Mouse (Mus musculus) heart, embryonic 13.5 days (tissue): ENCODE results near the gene Zcchc9. TPM values are rescaled to one million over a fixed set of nuclear protein-coding genes. Genes with fewer than 3 reads are reported as not detected.
"Not testable (repeated sequence)": the region's sequence is repeated elsewhere in the genome, so short reads cannot be mapped to it uniquely, and the experiment has no call there.

Experiments
- ATAC-seq: fragments of 200-750 bp; cut with Nextera tagmentation; 2 replicates; pipeline ENCODE4 v1.8.0; 2017; ENCODE audit warnings: moderate TSS enrichment; ENCODE audit not compliant: insufficient number of reproducible peaks, low FRiP score, low TSS enrichment; ENCODE audit errors: extremely low read depth
- H3K27ac ChIP-seq: fragments of 300-500 bp; sonication (generic); replicated peaks from 2 replicates; pipeline ENCODE4 v1.5.1; 2015; ENCODE audit warnings: moderate library complexity, mild to moderate bottlenecking, inconsistent platforms
- H3K27me3 ChIP-seq: fragments of 300-500 bp; sonication (generic); replicated peaks from 2 replicates; pipeline ENCODE4 v1.6.1; 2015; ENCODE audit warnings: mild to moderate bottlenecking, inconsistent platforms
- H3K36me3 ChIP-seq: fragments of 300-500 bp; sonication (generic); 2 replicates; pipeline ENCODE4 v1.6.1; 2015; ENCODE audit warnings: mild to moderate bottlenecking, inconsistent platforms
- H3K4me1 ChIP-seq: fragments of 300-500 bp; sonication (generic); 2 replicates; pipeline ENCODE4 v1.6.1; 2015; ENCODE audit warnings: inconsistent platforms
- H3K4me2 ChIP-seq: fragments of 300-500 bp; sonication (generic); 2 replicates; pipeline ENCODE4 v1.6.1; 2015; ENCODE audit warnings: inconsistent platforms, mild to moderate bottlenecking, moderate library complexity
- H3K4me3 ChIP-seq: fragments of 300-500 bp; sonication (generic); 2 replicates; pipeline ENCODE4 v1.5.1; 2015; ENCODE audit warnings: moderate library complexity, mild to moderate bottlenecking, inconsistent platforms
- H3K9ac ChIP-seq: fragments of 300-500 bp; sonication (generic); 2 replicates; pipeline ENCODE4 v1.6.1; 2015; ENCODE audit warnings: inconsistent platforms, mild to moderate bottlenecking, moderate library complexity
- H3K9me3 ChIP-seq: fragments of 300-500 bp; sonication (generic); 2 replicates; pipeline ENCODE4 v1.6.1; 2016; ENCODE audit warnings: inconsistent platforms
- WGBS: fragments of 180-500 bp; shearing (Covaris S2); methylation state at CpG from one replicate; pipeline ENCODE4 v1.1.7; 2015; ENCODE audit warnings: mixed read lengths; 5-methylcytosine and 5-hydroxymethylcytosine counted together
- polyA plus RNA-seq: library from polyadenylated mRNA; unstranded; fragments of >200 nt; fragmentation: Nextera tagmentation; extraction: Ambion mirVana; gene quantifications from 2 replicates; pipeline ENCODE4 v1.2.1, GENCODE M21; 2015

Zcchc9 gene
- polyA plus RNA-seq, 1 experiment from 2014 or later: 23.7 TPM

DNA sequence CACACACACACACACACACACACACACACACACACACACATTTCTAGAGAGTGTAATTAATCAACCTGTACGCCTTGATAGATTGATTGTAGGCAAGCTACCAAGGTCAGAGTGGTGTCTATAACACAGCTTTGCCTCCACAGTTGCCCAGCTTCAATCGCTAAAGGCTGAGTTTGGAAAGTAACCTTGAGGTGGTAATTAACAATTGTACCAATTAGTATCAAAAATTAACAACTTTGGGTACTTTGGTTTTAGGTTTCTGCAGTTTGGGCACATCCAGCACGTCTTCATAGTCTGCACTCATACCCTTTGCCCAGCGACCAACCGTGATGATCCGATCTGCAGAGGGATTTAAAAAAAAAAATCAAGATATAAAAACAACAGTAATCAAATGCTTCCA lies 10.6 kb downstream of the Zcchc9 start:
- Histone ChIP-seq H3K4me2 (no peak overlapping the region), H3K27me3 (no peaks in the 10 kb centered on the region), H3K36me3 (peaks cover 82% of the 10 kb centered on the region), H3K27ac (no peak overlapping the region), H3K9me3 (no peaks in the 10 kb centered on the region), H3K4me1 (no peaks in the 10 kb centered on the region), H3K4me3 (no peak overlapping the region), H3K9ac (no peak overlapping the region)
- 92% methylated on average over 6 of the region's 6 CpGs for WGBS
- ATAC-seq: no peak

DNA sequence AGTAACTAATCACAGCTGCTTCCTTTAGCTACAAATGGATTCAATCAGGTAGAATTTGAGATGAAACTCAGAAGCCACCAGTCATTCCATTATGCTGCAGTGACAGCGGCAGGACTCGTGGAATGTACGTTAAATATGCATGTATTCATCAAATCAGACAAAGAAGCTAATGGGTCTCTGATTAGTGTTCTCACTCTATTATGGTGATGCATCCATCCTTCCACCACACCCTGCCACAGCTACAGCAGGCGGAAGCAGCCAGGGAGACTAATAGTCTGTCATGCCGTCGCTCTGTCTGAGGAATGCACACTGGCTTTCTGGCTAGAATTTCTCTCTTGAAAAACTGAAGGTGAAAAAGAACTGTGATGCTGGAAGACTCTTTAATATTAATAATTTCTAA lies 11.5 kb downstream of the Zcchc9 start:
- Histone ChIP-seq H3K9ac (no peak overlapping the region), H3K27me3 (no peaks in the 10 kb centered on the region), H3K27ac (no peak overlapping the region), H3K4me3 (no peak overlapping the region), H3K4me1 (no peaks in the 10 kb centered on the region), H3K4me2 (no peak overlapping the region), H3K36me3 (peaks cover 77% of the 10 kb centered on the region), H3K9me3 (no peaks in the 10 kb centered on the region)
- WGBS: 89% methylated on average over 6 of the region's 6 CpGs
- ATAC-seq: no peak

DNA sequence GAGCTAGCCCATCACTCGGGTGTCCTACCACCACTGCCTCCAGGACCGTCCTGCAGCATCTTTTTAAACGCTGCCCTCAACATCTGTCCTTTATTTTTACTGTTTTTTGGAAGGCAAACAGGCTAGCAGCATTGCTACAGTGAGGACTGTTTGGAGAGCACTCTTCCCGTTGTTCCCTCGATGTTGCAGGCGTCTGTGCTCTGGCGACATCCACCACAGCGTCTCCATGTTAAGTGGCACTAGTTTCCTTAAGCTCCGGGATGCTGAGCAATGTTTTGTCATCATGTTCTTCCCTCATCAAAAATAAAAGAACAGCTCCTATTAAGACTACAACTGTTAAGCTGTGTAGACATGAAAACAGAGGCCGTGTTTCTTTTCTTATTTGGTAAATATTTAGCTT lies 11.9 kb downstream of the Zcchc9 start:
- no peaks in the 10 kb centered on the region for H3K27me3 ChIP-seq
- no peak overlapping the region for H3K4me3 ChIP-seq
- H3K9me3 ChIP-seq: no peaks in the 10 kb centered on the region
- H3K36me3 ChIP-seq: peaks cover 73% of the 10 kb centered on the region
- WGBS: 92% methylated on average over 10 of the region's 10 CpGs
- H3K4me1 ChIP-seq: no peaks in the 10 kb centered on the region
- H3K27ac ChIP-seq: no peak overlapping the region
- no peak for ATAC-seq
- no peak overlapping the region for H3K4me2 ChIP-seq
- no peak overlapping the region for H3K9ac ChIP-seq

- Histone ChIP-seq H3K36me3 (peaks cover 67% of the 10 kb centered on the region), H3K9me3 (no peaks in the 10 kb centered on the region), H3K9ac (no peak overlapping the region), H3K27me3 (no peaks in the 10 kb centered on the region), H3K27ac (no peak overlapping the region), H3K4me1 (no peaks in the 10 kb centered on the region), H3K4me2 (no peak overlapping the region), H3K4me3 (no peak overlapping the region)
- 92% methylated on average over 13 of the region's 13 CpGs for WGBS
- ATAC-seq: no peak
Observed at GRCm38 (mm10) chr13:91794926-91795436, 12.5 kb downstream of the Zcchc9 start.

GRCm38 (mm10) chr13:91792035-91792434 lies 15.5 kb downstream of the Zcchc9 start:
- Histone ChIP-seq H3K9me3 (no peaks in the 10 kb centered on the region), H3K4me2 (no peak overlapping the region), H3K36me3 (peaks cover 37% of the 10 kb centered on the region), H3K27ac (no peak overlapping the region), H3K9ac (no peak overlapping the region), H3K4me3 (no peak overlapping the region), H3K27me3 (no peaks in the 10 kb centered on the region), H3K4me1 (no peaks in the 10 kb centered on the region)
- no peak for ATAC-seq
- 48% methylated on average over 1 of the region's 1 CpGs for WGBS

DNA sequence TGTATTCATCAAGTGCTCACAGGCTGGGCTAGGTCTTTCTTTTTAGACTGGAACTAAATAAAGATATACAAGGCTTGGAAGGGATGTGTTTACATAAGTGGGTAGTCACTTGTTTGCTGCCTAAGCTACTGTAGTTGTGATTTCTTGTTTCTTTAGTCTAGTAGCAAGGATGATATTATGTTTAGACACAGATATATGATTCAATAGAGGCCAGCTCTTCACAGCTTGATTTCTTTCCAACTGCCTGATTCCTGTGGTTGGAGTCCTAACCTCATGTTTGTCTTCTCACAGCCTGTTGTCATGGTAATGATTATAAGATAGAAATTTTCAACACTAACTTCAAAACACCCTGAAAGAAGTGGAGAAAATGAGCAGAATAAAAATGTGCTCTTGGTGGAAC lies 27.6 kb downstream of the Zcchc9 start:
- no peaks in the 10 kb centered on the region for H3K36me3 ChIP-seq
- H3K27ac ChIP-seq: no peak overlapping the region
- H3K27me3 ChIP-seq: no peaks in the 10 kb centered on the region
- no peak for ATAC-seq
- no peak overlapping the region for H3K4me3 ChIP-seq
- no peak overlapping the region for H3K4me2 ChIP-seq
- no peak overlapping the region for H3K9ac ChIP-seq
- no peaks in the 10 kb centered on the region for H3K4me1 ChIP-seq
- H3K9me3 ChIP-seq: no peaks in the 10 kb centered on the region

DNA sequence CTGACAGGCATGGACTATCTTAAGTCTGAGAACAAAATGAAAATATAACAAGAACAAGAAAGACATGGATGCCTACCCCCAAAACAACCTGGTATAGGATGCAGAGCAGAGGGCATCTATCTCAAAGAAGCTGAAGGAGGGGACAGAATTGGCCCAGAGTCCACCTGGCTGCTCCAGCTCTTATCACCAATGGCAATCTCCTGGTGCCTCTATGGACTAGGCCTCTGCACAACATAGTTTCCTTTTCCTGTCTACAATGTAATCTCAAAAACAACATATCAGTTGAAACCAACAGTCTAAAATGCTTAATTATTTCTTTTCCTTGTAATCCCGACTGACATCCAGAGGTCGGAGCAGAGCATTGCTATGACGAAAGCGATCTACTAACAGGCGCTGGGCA lies 29.4 kb downstream of the Zcchc9 start:
- H3K4me1 ChIP-seq: no peaks in the 10 kb centered on the region
- H3K4me2 ChIP-seq: no peak overlapping the region
- ATAC-seq: no peak
- 86% methylated on average over 5 of the region's 5 CpGs for WGBS
- no peak overlapping the region for H3K4me3 ChIP-seq
- H3K27ac ChIP-seq: no peak overlapping the region
- H3K9me3 ChIP-seq: no peaks in the 10 kb centered on the region
- H3K27me3 ChIP-seq: no peaks in the 10 kb centered on the region
- no peak overlapping the region for H3K9ac ChIP-seq
- H3K36me3 ChIP-seq: no peaks in the 10 kb centered on the region

GRCm38 (mm10) chr13:91768683-91769651 lies 38.5 kb downstream of the Zcchc9 start:
- Histone ChIP-seq H3K9me3 (no peaks in the 10 kb centered on the region), H3K4me1 (no peaks in the 10 kb centered on the region), H3K9ac (no peak overlapping the region), H3K27ac (no peak overlapping the region), H3K4me3 (no peak overlapping the region), H3K36me3 (no peaks in the 10 kb centered on the region), H3K4me2 (no peak overlapping the region), H3K27me3 (no peaks in the 10 kb centered on the region)
- ATAC-seq: no peak
- WGBS: 59% methylated on average over 9 of the region's 9 CpGs

- Histone ChIP-seq H3K36me3 (no peaks in the 10 kb centered on the region), H3K9ac (no peak overlapping the region), H3K27ac (no peak overlapping the region), H3K9me3 (no peaks in the 10 kb centered on the region), H3K4me2 (no peak overlapping the region), H3K4me3 (no peak overlapping the region), H3K4me1 (no peaks in the 10 kb centered on the region), H3K27me3 (no peaks in the 10 kb centered on the region)
- no peak for ATAC-seq
- 89% methylated on average over 4 of the region's 4 CpGs for WGBS
Observed at GRCm38 (mm10) chr13:91765627-91766026, 41.9 kb downstream of the Zcchc9 start.

DNA sequence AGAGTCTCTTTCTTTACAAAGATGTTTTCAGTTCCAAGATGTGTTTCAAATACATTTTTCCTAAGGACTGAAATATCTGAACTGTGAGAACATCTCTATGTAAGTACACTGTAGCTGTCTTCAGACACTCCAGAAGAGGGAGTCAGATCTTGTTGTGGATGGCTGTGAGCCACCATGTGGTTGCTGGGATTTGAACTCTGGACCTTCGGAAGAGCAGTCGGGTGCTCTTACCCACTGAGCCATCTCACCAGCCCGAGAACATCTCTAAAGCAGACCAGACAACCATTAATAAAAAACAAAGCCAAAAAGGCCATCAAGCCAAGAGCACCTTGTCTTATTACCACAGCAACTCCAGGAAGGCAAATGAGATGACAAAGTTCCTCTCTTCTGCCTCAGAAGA lies 43.9 kb downstream of the Zcchc9 start:
- not testable (repeated sequence) for H3K36me3 ChIP-seq, H3K9ac ChIP-seq, ATAC-seq, H3K4me3 ChIP-seq, H3K4me1 ChIP-seq, H3K27me3 ChIP-seq, H3K4me2 ChIP-seq, H3K27ac ChIP-seq, H3K9me3 ChIP-seq
- WGBS: 84% methylated on average over 3 of the region's 3 CpGs

- Histone ChIP-seq H3K9me3 (no peaks in the 10 kb centered on the region), H3K4me1 (peaks cover 3% of the 10 kb centered on the region; the same call in 1 of the 2 replicates), H3K4me2 (no peak overlapping the region), H3K9ac (no peak overlapping the region), H3K27me3 (no peaks in the 10 kb centered on the region), H3K36me3 (no peaks in the 10 kb centered on the region), H3K4me3 (no peak overlapping the region), H3K27ac (no peak overlapping the region)
- WGBS: 74% methylated on average over 6 of the region's 6 CpGs
- ATAC-seq: no peak
Observed at GRCm38 (mm10) chr13:91761654-91762445, 45.7 kb downstream of the Zcchc9 start.
